Mouse (Mus musculus): ENCODE data around the gene Pip4k2b. TPM values are rescaled to one million over a fixed set of nuclear protein-coding genes. Genes with fewer than 3 reads are reported as not detected.

The Pip4k2b gene
- polyA plus RNA-seq, 1 experiment from 2014 or later = 4.4 TPM

- WGBS = under 1% methylated on average over 38 of the region's 38 CpGs
- H3K9me3 ChIP-seq (ENCODE audit: control insufficient read depth, low read length) = no peaks in the 10 kb centered on the region
- peaks cover 14% of the 10 kb centered on the region for H3K36me3 ChIP-seq (ENCODE audit: control insufficient read depth, insufficient read depth, low read length)
- peaks cover 13% of the 10 kb centered on the region for H3K4me1 ChIP-seq (ENCODE audit: control insufficient read depth, insufficient read depth, low read depth, low read length)
- H3K4me2 ChIP-seq (ENCODE audit: low read length) = peak within 1 kb of the TSS; percentile 83
- ATAC-seq = peak; percentile 97
- peak within 1 kb of the TSS; percentile 92 for H3K27ac ChIP-seq (ENCODE audit: low read depth, low read length)
- peak within 1 kb of the TSS; percentile 82 for H3K4me3 ChIP-seq (ENCODE audit: low read length)
- H3K9ac ChIP-seq (ENCODE audit: low read depth, low read length) = peak within 1 kb of the TSS; percentile 89
- no peaks in the 10 kb centered on the region for H3K27me3 ChIP-seq (replicated peaks; ENCODE audit: control insufficient read depth, insufficient read depth, low read length)
These were observed 21.8 kb upstream of the Pip4k2b start, which contains the start of gene Cwc25 for GRCm38 (mm10) chr11:97766154-97766881. Cwc25 (minus strand) TSS chr11:97766556.

- no peak for ATAC-seq
- H3K9me3 ChIP-seq (ENCODE audit: control insufficient read depth, low read length) = no peaks in the 10 kb centered on the region
- H3K9ac ChIP-seq (ENCODE audit: low read depth, low read length) = no peak overlapping the region
- no peak overlapping the region for H3K4me2 ChIP-seq (ENCODE audit: low read length)
- peaks cover 13% of the 10 kb centered on the region for H3K4me1 ChIP-seq (ENCODE audit: control insufficient read depth, insufficient read depth, low read depth, low read length)
- no peak overlapping the region for H3K4me3 ChIP-seq (ENCODE audit: low read length)
- no peaks in the 10 kb centered on the region for H3K27me3 ChIP-seq (replicated peaks; ENCODE audit: control insufficient read depth, insufficient read depth, low read length)
- no peak overlapping the region for H3K27ac ChIP-seq (ENCODE audit: low read depth, low read length)
- H3K36me3 ChIP-seq (ENCODE audit: control insufficient read depth, insufficient read depth, low read length) = peaks cover 26% of the 10 kb centered on the region
These were observed 17.1 kb upstream of the Pip4k2b start for GRCm38 (mm10) chr11:97761638-97762037.

- Histone ChIP-seq H3K9ac (ENCODE audit: low read depth, low read length) (no peak overlapping the region), H3K4me3 (ENCODE audit: low read length) (no peak overlapping the region), H3K4me2 (ENCODE audit: low read length) (no peak overlapping the region), H3K36me3 (ENCODE audit: control insufficient read depth, insufficient read depth, low read length) (peaks cover 30% of the 10 kb centered on the region), H3K9me3 (ENCODE audit: control insufficient read depth, low read length) (no peaks in the 10 kb centered on the region), H3K27ac (ENCODE audit: low read depth, low read length) (no peak overlapping the region), H3K4me1 (ENCODE audit: control insufficient read depth, insufficient read depth, low read depth, low read length) (no peaks in the 10 kb centered on the region), H3K27me3 (replicated peaks; ENCODE audit: control insufficient read depth, insufficient read depth, low read length) (no peaks in the 10 kb centered on the region)
- WGBS = 85% methylated on average over 6 of the region's 6 CpGs
- no peak for ATAC-seq
These were observed 14.4 kb upstream of the Pip4k2b start for GRCm38 (mm10) chr11:97758942-97759341.

GRCm38 (mm10) chr11:97758125-97758524, 13.6 kb upstream of the Pip4k2b start:
- H3K27me3 ChIP-seq (replicated peaks; ENCODE audit: control insufficient read depth, insufficient read depth, low read length) = no peaks in the 10 kb centered on the region
- no peak overlapping the region for H3K9ac ChIP-seq (ENCODE audit: low read depth, low read length)
- H3K27ac ChIP-seq (ENCODE audit: low read depth, low read length) = no peak overlapping the region
- no peak overlapping the region for H3K4me3 ChIP-seq (ENCODE audit: low read length)
- no peaks in the 10 kb centered on the region for H3K4me1 ChIP-seq (ENCODE audit: control insufficient read depth, insufficient read depth, low read depth, low read length)
- ATAC-seq = no peak
- H3K36me3 ChIP-seq (ENCODE audit: control insufficient read depth, insufficient read depth, low read length) = peaks cover 35% of the 10 kb centered on the region
- no peak overlapping the region for H3K4me2 ChIP-seq (ENCODE audit: low read length)
- 95% methylated on average over 1 of the region's 1 CpGs for WGBS
- no peaks in the 10 kb centered on the region for H3K9me3 ChIP-seq (ENCODE audit: control insufficient read depth, low read length)

GRCm38 (mm10) chr11:97753277-97753676, 8.8 kb upstream of the Pip4k2b start:
- WGBS = 95% methylated on average over 8 of the region's 8 CpGs
- H3K36me3 ChIP-seq (ENCODE audit: control insufficient read depth, insufficient read depth, low read length) = peaks cover 58% of the 10 kb centered on the region
- no peak overlapping the region for H3K4me3 ChIP-seq (ENCODE audit: low read length)
- ATAC-seq = no peak
- no peak overlapping the region for H3K27ac ChIP-seq (ENCODE audit: low read depth, low read length)
- H3K9ac ChIP-seq (ENCODE audit: low read depth, low read length) = no peak overlapping the region
- no peak overlapping the region for H3K4me2 ChIP-seq (ENCODE audit: low read length)
- H3K9me3 ChIP-seq (ENCODE audit: control insufficient read depth, low read length) = no peaks in the 10 kb centered on the region
- H3K27me3 ChIP-seq (replicated peaks; ENCODE audit: control insufficient read depth, insufficient read depth, low read length) = no peaks in the 10 kb centered on the region
- no peaks in the 10 kb centered on the region for H3K4me1 ChIP-seq (ENCODE audit: control insufficient read depth, insufficient read depth, low read depth, low read length)

- no peak overlapping the region for H3K9ac ChIP-seq (ENCODE audit: low read depth, low read length)
- peaks cover 48% of the 10 kb centered on the region for H3K36me3 ChIP-seq (ENCODE audit: control insufficient read depth, insufficient read depth, low read length)
- 90% methylated on average over 5 of the region's 5 CpGs for WGBS
These were observed 4.0 kb upstream of the Pip4k2b start for GRCm38 (mm10) chr11:97748496-97748895.

GRCm38 (mm10) chr11:97747773-97748172, 3.3 kb upstream of the Pip4k2b start:
- peaks cover 42% of the 10 kb centered on the region for H3K36me3 ChIP-seq (ENCODE audit: control insufficient read depth, insufficient read depth, low read length)
- peaks cover 9% of the 10 kb centered on the region for H3K4me1 ChIP-seq (ENCODE audit: control insufficient read depth, insufficient read depth, low read depth, low read length)
- no peak overlapping the region for H3K9ac ChIP-seq (ENCODE audit: low read depth, low read length)
- no peak overlapping the region for H3K4me2 ChIP-seq (ENCODE audit: low read length)
- no peak overlapping the region for H3K27ac ChIP-seq (ENCODE audit: low read depth, low read length)
- H3K9me3 ChIP-seq (ENCODE audit: control insufficient read depth, low read length) = no peaks in the 10 kb centered on the region
- H3K4me3 ChIP-seq (ENCODE audit: low read length) = no peak overlapping the region
- H3K27me3 ChIP-seq (replicated peaks; ENCODE audit: control insufficient read depth, insufficient read depth, low read length) = no peaks in the 10 kb centered on the region
- WGBS = 96% methylated on average over 8 of the region's 8 CpGs
- ATAC-seq = no peak

More at GRCm38 (mm10) chr11:97748496-97748895, 4.0 kb upstream of the Pip4k2b start:
- Histone ChIP-seq H3K27me3 (replicated peaks; ENCODE audit: control insufficient read depth, insufficient read depth, low read length) (no peaks in the 10 kb centered on the region), H3K4me1 (ENCODE audit: control insufficient read depth, insufficient read depth, low read depth, low read length) (peaks cover 1% of the 10 kb centered on the region), H3K9me3 (ENCODE audit: control insufficient read depth, low read length) (no peaks in the 10 kb centered on the region), H3K4me2 (ENCODE audit: low read length) (no peak overlapping the region), H3K4me3 (ENCODE audit: low read length) (no peak overlapping the region), H3K27ac (ENCODE audit: low read depth, low read length) (no peak overlapping the region)
- no peak for ATAC-seq

- H3K4me2 ChIP-seq (ENCODE audit: low read length) = peak overlapping the region; percentile 88
- H3K9me3 ChIP-seq (ENCODE audit: control insufficient read depth, low read length) = no peaks in the 10 kb centered on the region
- 7% methylated on average over 13 of the region's 13 CpGs for WGBS
- peaks cover 21% of the 10 kb centered on the region for H3K4me1 ChIP-seq (ENCODE audit: control insufficient read depth, insufficient read depth, low read depth, low read length)
- peaks cover 25% of the 10 kb centered on the region for H3K36me3 ChIP-seq (ENCODE audit: control insufficient read depth, insufficient read depth, low read length)
- 0 out of 2 replicates have a peak overlapping the region, but pooled peaks have one; percentile 44 for H3K27ac ChIP-seq (ENCODE audit: low read depth, low read length)
- no peak overlapping the region for H3K9ac ChIP-seq (ENCODE audit: low read depth, low read length)
- ATAC-seq = no peak
- H3K27me3 ChIP-seq (replicated peaks; ENCODE audit: control insufficient read depth, insufficient read depth, low read length) = no peaks in the 10 kb centered on the region
- H3K4me3 ChIP-seq (ENCODE audit: low read length) = peak overlapping the region; percentile 86
These were observed 822 bp upstream of the Pip4k2b start for GRCm38 (mm10) chr11:97745331-97745721.

- Histone ChIP-seq H3K36me3 (ENCODE audit: control insufficient read depth, insufficient read depth, low read length) (peaks cover 21% of the 10 kb centered on the region), H3K9me3 (ENCODE audit: control insufficient read depth, low read length) (no peaks in the 10 kb centered on the region), H3K27ac (ENCODE audit: low read depth, low read length) (peak overlapping the region; percentile 96), H3K4me1 (ENCODE audit: control insufficient read depth, insufficient read depth, low read depth, low read length) (peaks cover 21% of the 10 kb centered on the region), H3K27me3 (replicated peaks; ENCODE audit: control insufficient read depth, insufficient read depth, low read length) (no peaks in the 10 kb centered on the region), H3K4me2 (ENCODE audit: low read length) (peak overlapping the region; percentile 88), H3K4me3 (ENCODE audit: low read length) (peak overlapping the region; percentile 86), H3K9ac (ENCODE audit: low read depth, low read length) (peak overlapping the region; percentile 84)
- under 1% methylated on average over 34 of the region's 57 CpGs for WGBS
- ATAC-seq = peak; percentile 97
These were observed 320 bp upstream of the Pip4k2b start for GRCm38 (mm10) chr11:97744718-97745330.
